Mouse (Mus musculus) small intestine, adult 10 weeks (tissue): Measurements from ENCODE around the gene Isy1. TPM values are rescaled to one million over a fixed set of nuclear protein-coding genes. Genes with fewer than 3 reads are reported as not detected.

ENCODE experiments used
- polyA plus RNA-seq: library from polyadenylated mRNA; stranded (reverse); fragments of 350-450 nt; fragmentation: Illumina TruSeq; extraction: RNeasy Lipid Tissue Mini Kit (QIAGEN cat#74804); gene quantifications from one replicate; pipeline ENCODE4 v1.2.3, GENCODE M21; 2014; ENCODE audit warnings: low replicate concordance

Gene Isy1
- 7.5 TPM for polyA plus RNA-seq

GRCm38 (mm10) chr6:87838551-87839197 lies at the start of gene Isy1:
Gene Isy1, minus strand, starts transcription at chr6:87838798.

GRCm38 (mm10) chr6:87887594-87888233 lies 49.1 kb upstream of the Isy1 start, which contains the start of gene Copg1:
Gene Copg1, plus strand, starts transcription at chr6:87887814.

GRCm38 (mm10) chr6:87850900-87851614 lies 12.5 kb upstream of the Isy1 start, which contains the start of gene Cnbp:
Gene Cnbp, minus strand, starts transcription at chr6:87851106.

GRCm38 (mm10) chr6:87835695-87836094 lies 2.9 kb downstream of the Isy1 start, which contains the start of gene Gm45140:
Gene Gm45140, minus strand, starts transcription at chr6:87835795.

GRCm38 (mm10) chr6:87811675-87812338 lies 26.8 kb downstream of the Isy1 start, which contains the start of gene Rab43:
Gene Rab43, minus strand, starts transcription at chr6:87812164.

GRCm38 (mm10) chr6:87777842-87778241 lies 60.8 kb downstream of the Isy1 start, which contains the start of gene Gp9:
Gene Gp9, plus strand, starts transcription at chr6:87778072.

Other genes with a start within 250 kb of the Isy1 start
- 0.56 TPM for gene Prokr1, start 248.1 kb downstream of the Isy1 start, polyA plus RNA-seq
- gene Aplf, start 166.6 kb downstream of the Isy1 start, polyA plus RNA-seq, result 6.0 TPM
- not detected for gene Efcc1, start 107.9 kb downstream of the Isy1 start, polyA plus RNA-seq
- not detected for gene Gp9, start 60.7 kb downstream of the Isy1 start, polyA plus RNA-seq
- gene Rab43, start 26.6 kb downstream of the Isy1 start, polyA plus RNA-seq, result 29.1 TPM
- not detected for gene Gm45140, start 3.0 kb downstream of the Isy1 start, polyA plus RNA-seq
- 634 TPM for gene Cnbp, start 12.3 kb upstream of the Isy1 start, polyA plus RNA-seq
- 22.2 TPM for gene Copg1, start 49.0 kb upstream of the Isy1 start, polyA plus RNA-seq
- 7.0 TPM for gene Hmces, start 75.1 kb upstream of the Isy1 start, polyA plus RNA-seq
- gene H1fx, start 142.8 kb upstream of the Isy1 start, polyA plus RNA-seq, result not detected
- 208 TPM for gene Rab7, start 206.5 kb upstream of the Isy1 start, polyA plus RNA-seq
- gene Rpn1, start 245.7 kb upstream of the Isy1 start, polyA plus RNA-seq, result 65.0 TPM